Comparison of ENCODE assay signal across 22 mouse cellular contexts in the genomic region with DNA sequence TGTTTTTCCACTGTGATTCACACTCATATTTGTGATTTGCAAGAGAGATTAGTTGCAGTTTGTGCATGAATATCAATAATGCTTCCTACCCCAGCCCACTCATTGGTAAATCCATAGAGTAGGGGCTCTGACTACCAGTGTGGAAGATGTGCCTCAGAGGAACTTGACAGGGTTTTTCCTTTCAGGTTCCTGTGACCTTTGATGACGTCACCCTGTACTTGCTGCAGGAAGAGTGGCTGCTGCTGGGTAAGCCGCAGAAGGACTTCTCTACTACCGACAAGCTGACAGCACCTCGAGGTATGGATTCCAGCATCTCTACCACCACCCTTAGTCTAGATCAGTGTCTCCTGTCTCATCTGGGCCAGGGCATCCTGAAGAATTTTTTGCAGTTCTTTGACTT. TPM values are rescaled to one million over a fixed set of nuclear protein-coding genes. Genes with fewer than 3 reads are reported as not detected.
"Had no signal": no experiment of that assay in that cellular context is flagged by ENCODE, and none has a peak within 500 bp of the region (broad histone marks: within the 10 kb centered on the region; RNA-seq: fewer than 3 reads in every experiment).

No protein-coding gene starts in this region.

- DNase-seq: kidney, adult 9 months; kidney, postnatal 14 days; kidney, postnatal 4 days; layer of hippocampus, adult 9-11 months; liver; lung, adult 18-20 months; lung, postnatal 10 days; lung, postnatal 36 days; thymus, postnatal 36 days had no signal

- H3K36me3 ChIP-seq: liver, embryonic 15.5 days had no signal

- H3K27ac ChIP-seq: layer of hippocampus, adult 2 months; limb, embryonic 10.5 days; limb, embryonic 13.5 days; liver, embryonic 12.5 days; liver, embryonic 15.5 days; lung, embryonic 15.5 days; midbrain, embryonic 10.5 days; midbrain, embryonic 13.5 days; stomach, postnatal 0 days had no signal

- ATAC-seq: liver, embryonic 12.5 days; midbrain, embryonic 13.5 days; midbrain, embryonic 16.5 days had no signal

- H3K9ac ChIP-seq: limb, embryonic 13.5 days; liver, embryonic 12.5 days; liver, embryonic 15.5 days; lung, embryonic 15.5 days; midbrain, embryonic 13.5 days had no signal

- H3K4me2 ChIP-seq: limb, embryonic 13.5 days; liver, embryonic 12.5 days; liver, embryonic 15.5 days; lung, embryonic 15.5 days; midbrain, embryonic 13.5 days had no signal

- H3K4me3 ChIP-seq: layer of hippocampus, adult 2 months; limb, embryonic 10.5 days; limb, embryonic 13.5 days; liver, embryonic 12.5 days; liver, embryonic 15.5 days; lung, embryonic 15.5 days; megakaryocyte, embryonic 14.5 days; midbrain, embryonic 10.5 days; midbrain, embryonic 13.5 days; myocyte had no signal

- H3K9me3 ChIP-seq: limb, embryonic 10.5 days; limb, embryonic 13.5 days; liver, embryonic 12.5 days; liver, embryonic 15.5 days; lung, embryonic 15.5 days; megakaryocyte, embryonic 14.5 days; midbrain, embryonic 10.5 days; midbrain, embryonic 13.5 days had no signal

- H3K27me3 ChIP-seq: limb, embryonic 13.5 days; liver, embryonic 12.5 days; liver, embryonic 15.5 days; lung, embryonic 15.5 days; midbrain, embryonic 13.5 days had no signal

RNA-seq across cellular contexts. Expression of a gene that starts 29.3 kb away (rescaled TPM):
- total RNA-seq: monocyte, adult 5-6 weeks had no signal
